Mouse (Mus musculus): ENCODE data around the gene Ptprg.

Gene Ptprg

DNA sequence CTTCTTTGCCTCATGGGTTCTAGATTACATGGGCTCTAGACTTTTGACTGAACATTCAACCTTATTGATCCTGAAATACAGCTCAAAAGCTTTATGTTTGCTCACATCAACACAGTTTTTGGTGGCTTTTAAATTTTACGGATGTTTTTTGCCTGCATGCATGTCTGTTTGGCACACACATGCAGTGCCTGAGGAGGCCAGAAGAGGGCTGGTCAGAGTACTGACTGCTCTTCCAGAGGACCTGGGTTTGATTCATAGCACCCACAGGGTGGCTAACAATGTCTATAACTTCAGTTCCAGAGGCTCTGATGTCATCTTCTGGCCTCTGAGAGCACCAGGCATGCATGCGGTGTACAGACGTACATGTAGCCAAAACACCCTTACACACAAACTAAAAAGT is 12.0 kb downstream of the Ptprg start:
- no peak for DNase-seq

DNA sequence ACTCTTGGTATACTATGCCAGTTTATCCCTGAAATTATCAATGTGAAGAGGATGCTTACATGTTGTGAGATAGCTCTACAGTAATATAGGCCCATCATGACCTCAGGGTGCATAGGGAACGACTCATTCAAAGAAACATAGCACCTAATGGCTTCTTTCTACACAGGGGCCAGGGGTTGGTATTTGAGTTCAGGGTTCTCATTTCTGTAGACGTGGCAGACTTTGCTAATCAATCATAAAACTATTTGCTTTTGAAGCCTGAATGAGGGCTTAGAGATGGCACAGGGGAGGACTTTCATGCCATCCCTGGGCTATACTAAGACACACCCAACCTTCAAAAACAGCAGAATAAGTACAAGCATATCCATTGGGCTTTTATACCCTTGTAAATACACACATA is 16.4 kb downstream of the Ptprg start:
- no peak for DNase-seq

DNA sequence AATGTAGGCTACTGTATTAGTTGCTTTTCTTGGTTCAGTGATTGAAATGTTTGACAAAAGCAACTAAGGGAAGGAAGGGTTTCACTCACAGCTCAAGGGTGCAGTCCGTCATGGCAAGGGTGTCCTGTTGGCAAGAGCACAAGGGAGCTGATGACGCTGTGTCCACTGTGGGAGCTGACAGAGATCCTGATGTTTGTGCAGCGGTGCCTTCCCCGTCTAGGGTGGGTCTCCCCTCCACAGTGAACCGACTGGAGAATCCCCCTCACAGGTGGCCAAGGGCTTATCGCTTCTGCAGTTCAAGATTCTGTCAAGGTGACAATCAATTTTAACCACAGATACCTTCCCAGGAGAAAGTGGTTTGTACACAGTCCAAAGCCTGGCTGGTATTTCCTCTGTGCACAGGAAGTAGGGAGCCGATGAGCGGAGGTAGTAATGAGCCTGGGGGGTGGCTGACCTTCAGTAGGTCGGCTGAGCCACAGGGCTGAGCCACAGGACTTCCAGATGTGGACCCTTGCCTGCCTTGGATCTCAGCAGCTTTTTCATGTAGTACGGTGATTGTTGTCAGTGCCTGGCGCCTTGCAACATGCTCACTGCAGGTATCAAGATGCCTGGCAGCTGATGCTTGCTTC is 18.5 kb downstream of the Ptprg start:
- DNase-seq, result no peak

DNA sequence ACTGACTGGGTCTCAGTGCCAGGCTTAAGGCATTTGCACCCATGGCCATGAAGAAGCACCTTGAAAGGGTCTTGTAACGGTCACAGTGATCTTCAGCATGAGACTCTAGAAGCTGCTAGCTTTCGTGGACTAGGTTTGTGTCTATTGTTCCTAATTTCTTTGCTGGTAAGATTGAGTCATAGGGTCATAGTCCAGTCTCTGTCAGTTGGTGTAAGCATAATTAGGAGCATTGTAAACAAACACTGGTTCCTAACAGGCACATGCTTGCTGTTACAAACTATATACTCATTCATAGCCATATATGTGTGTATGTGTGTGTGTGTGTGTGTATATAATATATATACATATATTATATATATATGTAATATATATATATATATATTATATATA is 19.1 kb downstream of the Ptprg start:
- no peak for DNase-seq

DNA sequence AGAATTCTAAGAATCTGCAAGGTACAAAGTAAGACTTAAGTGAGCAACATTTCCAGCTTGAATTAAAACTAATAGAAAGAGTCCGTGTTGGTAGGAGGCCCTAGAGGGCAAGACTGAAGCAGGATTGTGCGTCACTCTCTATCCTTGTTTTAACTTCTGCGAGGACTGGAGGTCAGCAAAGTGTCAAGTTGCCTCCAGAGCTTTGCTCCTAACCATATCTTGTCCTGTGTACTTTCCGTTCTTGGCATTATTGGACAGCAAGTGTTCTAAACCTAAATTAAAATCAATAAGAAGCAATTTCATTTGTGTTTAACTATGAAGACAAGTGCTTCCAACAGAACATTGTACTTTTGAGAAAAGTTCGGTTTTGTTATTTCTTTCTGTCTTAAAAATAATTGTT is 20.4 kb downstream of the Ptprg start:
- no peak for DNase-seq

DNA sequence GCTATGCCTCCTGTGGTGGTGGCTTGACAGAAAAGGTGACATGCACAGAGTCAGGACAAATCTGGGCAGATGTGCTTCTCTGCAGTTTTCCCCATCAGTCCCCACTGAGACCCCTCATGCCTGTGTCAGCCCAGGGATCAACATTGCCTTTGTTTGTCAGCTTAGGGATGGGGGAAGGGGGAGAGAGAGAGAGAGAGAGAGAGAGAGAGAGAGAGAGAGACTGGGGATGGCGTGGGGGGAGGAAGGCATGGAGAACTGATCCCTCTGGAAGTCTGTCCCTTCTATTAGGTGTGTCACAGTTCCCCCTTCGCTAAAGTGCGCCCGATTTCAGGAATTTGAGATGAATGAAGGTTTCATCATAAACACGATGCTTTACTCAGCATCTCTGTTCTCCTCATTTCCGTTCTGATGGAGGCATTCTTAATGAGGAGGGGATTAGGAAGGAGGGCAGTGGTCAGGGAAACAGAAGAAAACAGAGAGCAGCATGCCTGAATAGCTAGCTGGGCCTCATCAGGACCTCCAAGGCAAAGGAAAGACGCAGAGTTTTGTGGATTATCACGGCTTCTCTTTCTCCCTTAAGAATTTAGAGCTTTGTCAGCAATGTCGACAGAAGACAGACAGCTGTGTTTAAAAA is 24.1 kb downstream of the Ptprg start:
- no peak for DNase-seq

DNA sequence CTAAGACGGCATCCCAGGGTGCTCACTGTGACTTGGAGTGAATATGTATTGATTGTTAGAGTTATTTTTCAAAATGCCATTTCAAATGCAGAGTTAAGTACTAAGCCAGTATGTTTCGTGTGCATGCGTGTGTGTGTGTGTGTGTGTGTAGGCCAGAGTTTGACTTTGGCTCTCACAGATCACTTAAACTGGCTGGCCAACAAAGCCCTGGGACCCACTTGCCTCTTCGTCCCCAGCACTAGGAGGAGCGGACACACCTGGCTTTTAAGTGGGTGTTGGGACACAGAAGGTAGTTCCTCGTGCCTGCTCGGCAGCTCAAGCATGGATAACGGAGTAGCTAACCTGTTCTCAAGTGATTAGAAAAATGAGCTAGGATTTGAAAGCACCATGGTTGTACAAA is 24.6 kb downstream of the Ptprg start:
- no peak for DNase-seq

DNA sequence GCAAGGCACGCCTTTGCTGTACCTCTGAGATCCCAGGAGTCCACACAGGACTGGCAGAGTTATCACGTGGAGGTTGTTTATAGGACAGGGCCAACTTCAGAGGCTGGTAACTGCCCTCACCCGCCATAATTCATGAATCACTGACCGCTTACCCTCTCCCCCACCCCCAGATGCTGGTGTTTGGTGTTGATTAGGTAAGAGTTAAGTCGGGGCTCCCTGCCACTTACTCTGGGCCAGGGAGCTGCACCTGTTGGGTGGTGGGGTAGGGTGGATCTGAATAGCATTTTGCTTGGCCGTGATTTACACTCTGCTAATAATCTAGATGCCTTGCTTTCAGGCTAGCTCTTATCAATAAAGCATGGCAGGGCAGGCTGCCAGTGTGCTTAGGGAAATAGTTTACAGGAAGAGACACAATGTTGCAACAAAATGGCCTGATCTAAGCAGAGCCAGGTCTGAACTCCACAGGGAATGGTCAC is 25.2 kb downstream of the Ptprg start:
- DNase-seq, result no peak

DNA sequence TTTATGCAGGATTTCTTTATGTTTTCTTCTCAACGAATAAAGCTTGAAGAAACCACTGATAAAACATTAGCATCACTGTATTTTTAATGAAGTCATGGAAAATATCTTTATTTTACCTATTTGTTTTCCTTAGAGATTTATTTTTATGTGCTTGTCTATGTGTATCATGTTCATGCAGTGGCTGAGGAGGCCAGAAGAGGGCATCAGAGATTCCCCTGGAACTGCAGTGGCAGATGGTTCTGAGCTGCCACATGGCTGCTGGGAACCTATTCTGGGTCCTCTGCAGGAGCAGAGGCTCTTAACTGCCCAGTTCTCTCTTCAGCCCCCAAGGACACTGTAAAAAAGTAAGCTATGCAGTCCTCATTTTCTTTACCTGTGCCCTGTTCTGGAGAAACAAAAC is 26.6 kb downstream of the Ptprg start:
- no peak for DNase-seq

DNA sequence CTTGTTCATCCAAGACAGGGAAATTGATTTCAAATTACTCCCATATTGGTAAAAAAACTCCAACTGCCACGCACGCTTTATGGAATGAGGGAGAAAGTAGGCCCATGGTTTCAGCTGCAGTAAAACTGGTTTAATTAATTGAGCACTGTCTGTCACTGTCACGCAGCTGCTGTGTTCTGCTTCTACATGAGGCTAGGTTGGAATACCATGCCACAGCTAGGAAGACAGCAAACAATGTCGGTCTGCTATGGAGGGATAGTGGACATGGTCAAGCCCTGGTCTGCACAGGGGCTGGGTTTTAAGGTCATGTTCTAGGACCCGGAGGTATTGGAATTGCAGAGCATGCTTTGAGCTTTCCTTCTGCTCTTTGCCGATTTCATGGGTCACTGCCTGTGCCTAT is 30.9 kb downstream of the Ptprg start:
- DNase-seq, result no peak

DNA sequence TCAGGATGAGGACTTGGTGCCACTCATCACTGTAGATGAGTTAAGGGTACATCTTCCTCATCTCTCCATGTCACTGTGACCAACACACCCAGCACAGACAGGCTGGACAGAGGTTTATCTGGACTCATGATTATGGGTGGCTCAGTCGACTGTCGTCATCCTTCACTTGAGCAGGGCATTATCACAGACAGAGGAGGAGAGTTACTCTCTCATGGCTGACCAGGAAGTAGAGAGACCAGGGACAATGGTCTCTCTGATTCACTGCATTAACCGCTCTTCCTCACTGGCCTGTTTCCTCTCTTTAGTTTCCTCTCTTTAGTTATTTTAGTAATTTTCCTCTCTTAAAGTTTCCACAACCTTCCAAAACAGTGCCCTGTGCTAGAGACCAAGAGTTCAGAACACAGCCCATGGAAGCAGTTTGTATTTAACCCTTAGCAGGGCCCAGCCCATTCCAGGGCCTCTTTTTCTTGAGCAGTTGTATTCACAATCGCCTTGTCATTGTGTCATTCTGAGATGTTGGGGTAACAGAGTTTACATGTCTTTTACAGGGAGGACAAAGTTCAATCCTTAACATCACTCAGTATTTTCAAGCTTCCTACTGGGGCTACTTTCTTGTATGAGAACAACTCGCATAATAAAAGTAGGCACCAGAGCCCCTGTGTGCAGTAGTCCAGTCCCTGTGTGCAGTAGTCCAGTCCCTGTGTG is 31.7 kb downstream of the Ptprg start:
- DNase-seq, result no peak

DNA sequence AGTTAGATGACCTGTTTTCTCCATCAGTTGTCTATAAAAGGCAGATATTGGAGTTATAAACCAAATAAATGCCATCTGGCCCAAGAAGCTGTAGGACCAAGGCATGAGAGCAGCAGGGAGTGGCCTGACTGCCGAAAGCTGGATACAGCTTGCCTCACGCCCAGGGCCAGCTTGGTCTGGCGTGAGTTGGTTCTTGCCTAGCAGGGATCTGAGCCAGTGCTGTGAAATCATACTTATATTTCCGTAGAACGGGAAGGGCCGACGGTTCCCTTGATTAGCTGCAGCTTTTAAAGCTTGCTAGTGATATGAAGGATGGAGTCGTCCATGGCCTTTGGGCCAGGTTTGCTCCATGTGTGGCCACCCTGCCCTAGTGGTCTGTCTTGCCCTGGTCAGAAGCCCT is 37.1 kb downstream of the Ptprg start:
- no peak for DNase-seq

DNA sequence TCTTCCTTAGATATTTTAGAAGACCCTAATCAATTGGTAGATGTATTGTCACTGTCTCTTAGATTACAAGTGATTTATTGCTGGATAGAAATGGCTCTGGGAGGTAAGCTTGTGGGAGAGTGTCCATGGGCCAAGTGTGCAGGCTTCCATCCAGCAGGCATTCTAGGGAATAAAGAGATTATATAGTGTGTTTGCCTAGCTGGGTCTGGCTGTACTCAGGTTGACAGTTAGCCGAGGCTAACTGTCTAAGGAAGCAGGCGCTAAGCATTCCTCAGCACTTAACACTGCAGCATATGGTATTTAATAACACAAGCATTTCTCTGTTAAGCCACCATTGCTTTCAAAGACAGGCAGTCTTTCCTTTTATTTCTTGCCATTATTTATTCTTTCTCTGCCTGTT is 39.3 kb downstream of the Ptprg start:
- no peak for DNase-seq

DNA sequence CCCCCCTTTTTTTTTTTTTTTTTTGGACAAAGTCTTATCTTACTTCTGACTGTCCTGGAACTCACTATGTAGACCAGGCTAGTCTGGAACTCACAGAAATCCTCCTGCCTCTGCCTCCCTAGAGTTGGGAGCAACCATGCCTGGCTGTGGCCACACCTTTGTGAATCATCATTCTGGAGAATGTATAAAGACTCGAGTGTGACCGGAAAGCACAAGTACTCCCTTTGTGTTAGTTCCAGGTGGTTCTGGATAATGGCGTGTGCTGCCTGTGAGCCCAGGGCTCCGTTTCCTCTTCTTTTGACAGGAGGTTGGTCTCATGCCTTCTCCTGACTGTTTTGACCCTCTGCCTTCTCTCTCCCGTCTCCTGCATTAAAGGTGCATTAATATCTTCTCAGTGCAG is 41.0 kb downstream of the Ptprg start:
- no peak for DNase-seq

DNA sequence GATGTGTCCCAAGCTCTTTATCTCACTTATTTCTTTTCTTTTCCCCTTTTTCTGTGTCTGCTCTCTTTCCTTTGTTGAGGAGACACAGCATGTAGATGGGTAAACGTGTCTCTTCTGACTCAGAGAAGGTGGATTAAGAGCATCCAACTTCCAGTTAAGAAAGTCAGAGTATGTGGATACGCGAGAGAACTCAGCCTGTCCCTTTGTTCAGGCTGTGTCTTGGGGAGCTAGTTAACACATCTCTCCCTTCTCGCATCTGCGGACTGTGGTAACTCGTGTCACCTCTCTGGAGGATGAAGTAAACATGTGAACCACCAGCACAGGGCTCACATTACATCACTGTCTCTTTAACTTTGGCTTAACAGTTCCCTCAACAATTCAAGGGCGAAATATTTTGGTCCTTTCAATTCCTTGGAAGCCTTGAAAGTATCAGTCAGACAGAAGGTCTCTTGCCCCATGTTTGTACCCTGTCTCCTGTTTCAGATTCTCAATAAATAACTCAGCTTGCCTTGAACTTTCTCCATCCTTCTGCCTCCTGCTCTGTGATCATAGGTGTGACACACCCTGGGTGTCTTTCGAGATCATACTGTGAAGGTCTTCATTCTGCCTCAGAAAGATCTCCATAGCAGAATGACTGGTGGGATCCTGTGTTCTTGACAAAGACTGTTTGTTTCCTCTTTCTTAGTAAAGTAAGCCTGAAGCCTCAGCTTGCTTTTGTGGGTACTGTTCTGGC is 51.0 kb downstream of the Ptprg start:
- no peak for DNase-seq

DNA sequence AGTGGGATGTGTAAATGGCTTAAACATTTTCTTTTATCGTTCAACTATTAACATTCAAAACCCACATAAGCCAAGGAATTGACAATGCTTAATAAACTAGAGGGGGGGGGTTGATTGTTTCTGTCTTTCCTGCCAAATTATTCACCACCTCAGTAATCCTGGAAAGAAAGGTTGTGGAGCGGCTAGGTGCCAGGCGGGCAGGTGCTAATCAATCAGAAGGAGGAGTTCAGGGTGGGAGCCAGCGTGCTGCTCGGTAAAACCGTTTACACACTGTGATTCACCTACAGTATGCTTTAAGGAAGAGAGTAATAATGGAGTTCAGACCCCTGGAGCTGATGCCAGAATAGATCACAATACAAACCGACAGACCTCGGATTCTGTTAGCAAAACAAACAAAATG is 55.0 kb downstream of the Ptprg start:
- DNase-seq, result no peak

DNA sequence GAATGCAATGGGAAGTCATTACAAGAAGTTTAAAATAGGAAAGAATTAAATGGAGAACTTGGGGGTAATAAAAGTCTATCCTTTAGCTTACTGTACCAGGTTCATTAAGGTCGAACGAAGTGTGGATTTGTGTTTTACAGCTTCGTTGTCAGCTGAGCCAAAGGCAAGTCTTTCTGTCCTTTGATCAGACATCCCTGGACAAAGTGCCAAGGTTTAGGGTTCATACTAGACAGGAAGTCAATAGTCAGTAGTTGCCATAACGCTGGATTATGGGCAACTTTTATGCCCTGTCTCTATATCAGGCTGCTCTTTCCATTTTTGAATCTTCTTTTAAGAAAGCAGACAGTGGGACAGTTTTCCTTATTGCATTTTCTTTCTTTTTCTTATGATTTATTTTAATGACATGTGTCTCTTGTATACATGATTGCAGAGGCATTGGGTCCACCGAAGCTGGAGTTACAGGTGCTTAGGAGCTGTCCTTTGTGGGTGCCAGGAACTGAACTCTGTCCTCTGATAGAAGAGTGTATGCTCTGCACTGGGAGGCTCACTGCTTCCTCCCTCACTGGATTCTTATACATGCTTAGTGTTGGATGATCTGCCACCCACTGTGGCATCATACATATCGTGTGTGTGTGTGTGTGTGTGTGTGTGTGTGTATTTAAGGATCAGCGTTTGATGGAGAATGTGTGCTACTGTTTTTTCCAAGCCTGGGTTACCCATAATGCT is 56.7 kb downstream of the Ptprg start:
- peak; percentile 19 to 43 for DNase-seq

DNA sequence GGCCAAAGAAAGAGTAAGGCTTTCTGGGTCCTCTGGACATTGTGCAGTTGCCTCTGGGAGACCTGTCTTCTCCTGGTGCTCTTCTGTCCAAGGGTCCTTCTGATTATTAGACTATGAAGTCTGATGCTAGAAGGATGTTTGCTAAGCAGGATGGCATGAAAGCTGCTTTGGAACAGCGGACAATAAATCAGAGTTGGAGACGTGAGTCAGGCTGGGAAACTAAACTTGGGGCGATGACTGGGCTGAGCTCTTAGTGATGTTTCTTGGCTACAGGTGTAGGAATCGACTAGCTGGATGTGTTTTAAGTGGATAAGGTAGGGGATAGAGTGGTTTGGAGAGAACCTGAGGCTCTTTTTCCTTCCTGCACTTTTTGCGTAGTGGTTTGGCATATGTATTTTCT is 59.1 kb downstream of the Ptprg start:
- DNase-seq, result no peak

DNA sequence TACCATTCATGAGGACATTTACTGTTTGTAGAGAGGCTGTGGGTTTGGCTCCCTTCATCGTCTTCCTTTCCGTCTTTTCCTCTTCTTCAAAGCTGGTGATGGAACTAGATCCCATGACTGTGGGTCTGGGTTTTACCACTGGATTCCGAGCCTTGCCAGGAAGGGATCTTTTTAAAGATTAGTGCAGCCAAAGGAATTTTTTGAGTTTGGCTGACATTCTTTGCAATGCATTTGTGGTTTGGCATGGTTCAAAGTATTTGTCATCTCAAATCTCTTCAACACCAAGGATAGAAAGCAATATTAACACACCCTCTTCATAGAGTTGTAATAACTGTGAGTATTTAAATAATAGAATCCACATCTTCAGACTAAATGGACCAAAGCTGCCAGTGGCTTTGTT is 59.8 kb downstream of the Ptprg start:
- DNase-seq, result no peak

DNA sequence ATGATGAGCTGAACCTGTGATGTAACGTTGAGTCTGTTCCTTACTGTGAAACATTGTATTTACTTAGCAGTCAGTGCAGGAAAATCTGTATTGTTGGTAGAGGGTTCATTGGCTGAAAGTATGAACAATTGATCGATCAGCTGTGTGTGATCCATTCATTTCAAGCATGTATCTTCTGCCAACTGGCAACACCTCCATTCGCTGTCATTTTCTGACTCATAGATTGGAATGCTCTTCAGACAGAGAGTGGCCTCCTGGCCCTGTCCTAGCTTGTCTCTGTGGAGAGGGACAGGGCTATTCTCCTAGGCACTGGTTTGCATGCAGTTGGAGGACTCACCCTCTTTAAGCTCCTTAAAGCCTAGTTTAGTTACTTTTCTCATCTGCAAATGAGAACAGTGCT is 62.4 kb downstream of the Ptprg start:
- DNase-seq, result no peak

DNA sequence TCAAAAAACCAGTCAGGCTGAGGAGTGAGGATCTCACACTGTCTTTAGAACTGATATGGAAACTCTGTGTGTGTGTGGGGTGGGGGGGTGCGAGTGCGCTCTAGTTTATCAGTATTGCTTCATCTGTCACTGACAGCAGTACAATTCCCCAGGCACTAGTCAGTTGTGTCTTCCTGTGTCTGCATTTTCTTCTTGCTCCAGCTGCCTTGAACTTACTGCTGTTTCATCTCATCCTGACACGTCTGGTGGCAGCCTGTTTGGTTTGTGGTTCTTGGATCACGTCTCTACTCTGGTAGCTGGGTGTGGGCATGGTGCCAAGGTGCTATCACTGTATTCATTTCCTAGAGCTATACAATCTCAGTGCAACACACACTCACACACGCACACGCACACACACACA is 64.0 kb downstream of the Ptprg start:
- DNase-seq, result peak; percentile 11 to 28

DNA sequence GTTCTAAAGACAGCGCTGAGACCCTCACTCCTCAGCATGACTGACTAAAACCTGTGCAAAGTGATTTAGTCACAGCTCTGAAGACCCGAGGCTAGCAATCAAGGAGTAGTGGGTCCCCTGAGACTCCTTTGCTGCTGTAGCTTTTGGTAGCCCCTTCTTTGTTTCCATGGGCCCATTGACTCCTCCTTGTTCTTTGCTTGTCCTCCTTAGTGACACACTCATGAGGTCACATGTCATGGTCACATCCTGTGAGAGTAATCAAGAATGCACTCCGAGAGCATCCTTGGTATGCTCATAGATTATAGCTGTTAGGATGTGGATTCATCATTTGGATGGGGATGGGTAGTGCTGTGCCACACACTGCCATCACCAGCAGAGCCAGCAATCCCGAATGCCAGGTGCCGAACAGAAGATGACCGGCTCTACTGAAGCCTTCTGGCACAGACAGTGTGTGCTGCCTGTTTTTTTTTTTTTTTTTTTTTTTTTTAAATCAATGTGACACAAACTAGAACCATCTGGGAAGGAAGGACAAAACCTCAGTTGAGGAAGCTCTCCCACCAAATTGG is 64.9 kb downstream of the Ptprg start:
- no peak for DNase-seq

DNA sequence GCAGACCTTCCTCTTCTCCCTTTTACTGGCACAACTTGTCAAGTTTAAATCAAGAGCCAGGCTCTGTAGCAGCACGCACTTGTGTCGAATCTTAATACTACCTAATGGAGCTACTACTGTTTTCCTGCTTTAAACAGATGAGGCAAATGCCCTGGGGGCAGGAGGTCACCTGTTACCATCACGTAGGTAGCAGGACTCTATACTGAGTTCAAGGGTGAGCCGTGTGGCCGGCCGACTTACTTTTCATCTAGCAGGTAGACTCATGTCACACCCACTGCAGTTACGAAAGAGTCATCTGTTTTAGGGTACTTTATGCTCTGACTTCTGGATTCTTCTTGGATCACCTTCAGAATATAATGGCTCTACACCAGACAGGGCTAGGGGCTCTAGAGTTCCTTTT is 66.3 kb downstream of the Ptprg start:
- no peak for DNase-seq
